Mouse (Mus musculus) midbrain, embryonic 14.5 days (tissue): ENCODE data around the gene Mapkapk2. TPM values are rescaled to one million over a fixed set of nuclear protein-coding genes. Genes with fewer than 3 reads are reported as not detected.

Experiments
- ATAC-seq: fragments of 200-750 bp; cut with Nextera tagmentation; 2 replicates; pipeline ENCODE4 v1.8.0; 2017; ENCODE audit warnings: moderate number of reproducible peaks, moderate library complexity; ENCODE audit not compliant: low FRiP score, low TSS enrichment
- DNase-seq: peaks from one replicate; pipeline ENCODE4 v3.0.0-alpha.2; 2015
- H3K27ac ChIP-seq: fragments of 300-500 bp; sonication (generic); replicated peaks from 2 replicates; pipeline ENCODE4 v1.5.1; 2014; ENCODE audit warnings: mild to moderate bottlenecking, low read depth, low read length, moderate library complexity
- H3K27me3 ChIP-seq: fragments of 300-500 bp; sonication (generic); 2 replicates; pipeline ENCODE4 v1.6.1; 2014; ENCODE audit warnings: low read length, control low read depth, mixed read lengths; ENCODE audit not compliant: control insufficient read depth, insufficient read depth
- H3K36me3 ChIP-seq: fragments of 300-500 bp; sonication (generic); 2 replicates; pipeline ENCODE4 v1.6.1; 2014; ENCODE audit warnings: low read length, control low read depth; ENCODE audit not compliant: control insufficient read depth, insufficient read depth
- H3K4me1 ChIP-seq: fragments of 300-500 bp; sonication (generic); 2 replicates; pipeline ENCODE4 v1.6.1; 2014; ENCODE audit warnings: mild to moderate bottlenecking, antibody characterized with exemption, low read length, control low read depth; ENCODE audit not compliant: control insufficient read depth, insufficient read depth
- H3K4me2 ChIP-seq: fragments of 300-500 bp; sonication (generic); 2 replicates; pipeline ENCODE4 v1.6.1; 2014; ENCODE audit warnings: mild to moderate bottlenecking, low read length, moderate library complexity
- H3K4me3 ChIP-seq: fragments of 300-500 bp; sonication (generic); replicated peaks from 2 replicates; pipeline ENCODE4 v1.5.1; 2014; ENCODE audit warnings: low read depth, low read length
- H3K9ac ChIP-seq: fragments of 300-500 bp; sonication (generic); replicated peaks from 2 replicates; pipeline ENCODE4 v1.6.1; 2014; ENCODE audit warnings: mild to moderate bottlenecking, low read length, moderate library complexity
- H3K9me3 ChIP-seq: fragments of 300-500 bp; sonication (generic); 2 replicates; pipeline ENCODE4 v1.6.1; 2016; ENCODE audit warnings: low read length, control low read depth, mixed read lengths; ENCODE audit not compliant: control insufficient read depth
- WGBS: fragments of 180-500 bp; shearing (Covaris S2); extraction: QIAGEN DNeasy Blood & Tissue Kit; methylation state at CpG from one replicate; pipeline ENCODE4 v1.1.7; 2014; 5-methylcytosine and 5-hydroxymethylcytosine counted together
- polyA plus RNA-seq: library from polyadenylated mRNA; unstranded; fragments of >200 nt; fragmentation: Nextera tagmentation; extraction: Ambion mirVana; gene quantifications from 2 replicates; pipeline ENCODE4 v1.2.1, GENCODE M21; 2014

The Mapkapk2 gene
- polyA plus RNA-seq, 1 experiment from 2014 or later: 35.0 TPM

- WGBS: 77% methylated on average over 8 of the region's 8 CpGs
Measured at GRCm38 (mm10) chr1:131019492-131020098, 78.0 kb downstream of the Mapkapk2 start, which contains the start of gene Il10. Il10 (plus strand) TSS chr1:131019845.

DNA sequence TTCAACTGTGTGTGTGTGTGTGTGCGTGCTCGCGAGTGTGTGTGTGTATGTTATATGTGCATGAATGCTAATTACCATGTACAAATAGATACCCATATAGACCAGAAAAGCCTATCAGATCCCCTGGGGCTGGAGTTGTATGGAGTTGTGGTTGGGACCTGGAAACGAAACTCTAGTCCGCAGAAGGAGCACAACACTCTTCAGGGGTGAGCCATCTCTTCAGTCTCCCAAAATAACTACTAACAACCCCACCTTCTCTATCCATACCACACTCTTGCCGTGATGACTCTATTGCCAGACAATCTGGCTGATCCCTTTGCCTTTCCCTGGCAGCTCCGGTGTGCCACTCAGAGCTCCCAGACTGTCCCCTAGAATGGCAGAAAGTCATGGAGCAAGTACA lies 81.7 kb downstream of the Mapkapk2 start:
- H3K36me3 ChIP-seq: no peaks in the 10 kb centered on the region
- no peak overlapping the region for H3K9ac ChIP-seq
- H3K27ac ChIP-seq: no peak overlapping the region
- no peaks in the 10 kb centered on the region for H3K4me1 ChIP-seq
- H3K4me3 ChIP-seq: no peak overlapping the region
- no peak overlapping the region for H3K4me2 ChIP-seq
- no peaks in the 10 kb centered on the region for H3K27me3 ChIP-seq
- DNase-seq (no peak), ATAC-seq (no peak)
- WGBS: 94% methylated on average over 7 of the region's 7 CpGs
- no peaks in the 10 kb centered on the region for H3K9me3 ChIP-seq

More at GRCm38 (mm10) chr1:131019492-131020098, 78.0 kb downstream of the Mapkapk2 start, which contains the start of gene Il10:
- no peaks in the 10 kb centered on the region for H3K36me3 ChIP-seq
- ATAC-seq (no peak), DNase-seq (no peak)
- no peaks in the 10 kb centered on the region for H3K4me1 ChIP-seq
- no peak within 1 kb of the TSS for H3K4me2 ChIP-seq
- H3K27ac ChIP-seq: no peak within 1 kb of the TSS
- H3K9ac ChIP-seq: no peak within 1 kb of the TSS
- no peaks in the 10 kb centered on the region for H3K27me3 ChIP-seq
- no peak within 1 kb of the TSS for H3K4me3 ChIP-seq
- no peaks in the 10 kb centered on the region for H3K9me3 ChIP-seq

DNA sequence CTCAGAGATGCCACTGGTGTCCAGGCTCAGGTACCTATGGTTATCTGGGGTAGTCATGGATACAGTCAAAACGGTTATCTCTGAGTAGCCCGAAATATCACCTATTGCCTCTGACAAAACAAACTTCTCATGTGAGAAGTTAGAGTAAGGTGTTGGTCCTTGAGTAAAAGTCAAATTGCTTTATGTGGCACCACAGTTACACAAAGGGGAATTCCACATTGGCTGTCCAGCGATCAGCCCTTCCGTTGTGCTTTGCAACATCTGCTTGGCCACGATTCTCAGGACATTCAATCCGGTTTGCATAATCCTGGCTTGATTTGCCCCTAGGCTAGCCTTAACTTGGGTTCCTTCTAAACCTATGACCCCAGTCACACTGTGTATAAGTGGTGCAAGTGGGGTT lies 82.3 kb downstream of the Mapkapk2 start:
- no peak overlapping the region for H3K27ac ChIP-seq
- ATAC-seq (no peak), DNase-seq (no peak)
- no peaks in the 10 kb centered on the region for H3K27me3 ChIP-seq
- 89% methylated on average over 6 of the region's 6 CpGs for WGBS
- no peak overlapping the region for H3K4me2 ChIP-seq
- no peaks in the 10 kb centered on the region for H3K4me1 ChIP-seq
- no peaks in the 10 kb centered on the region for H3K36me3 ChIP-seq
- no peak overlapping the region for H3K9ac ChIP-seq
- no peak overlapping the region for H3K4me3 ChIP-seq
- H3K9me3 ChIP-seq: no peaks in the 10 kb centered on the region

- ATAC-seq (no peak), DNase-seq (no peak)
- 92% methylated on average over 5 of the region's 5 CpGs for WGBS
- Histone ChIP-seq H3K27ac (no peak overlapping the region), H3K27me3 (no peaks in the 10 kb centered on the region), H3K4me1 (no peaks in the 10 kb centered on the region), H3K9ac (no peak overlapping the region), H3K9me3 (no peaks in the 10 kb centered on the region), H3K4me3 (no peak overlapping the region), H3K36me3 (no peaks in the 10 kb centered on the region), H3K4me2 (no peak overlapping the region)
Measured at GRCm38 (mm10) chr1:131013926-131014325, 83.7 kb downstream of the Mapkapk2 start.

GRCm38 (mm10) chr1:131012494-131012893 lies 85.1 kb downstream of the Mapkapk2 start:
- H3K9me3 ChIP-seq: no peaks in the 10 kb centered on the region
- 77% methylated on average over 8 of the region's 8 CpGs for WGBS
- no peak for ATAC-seq

GRCm38 (mm10) chr1:131010201-131011153 lies 87.1 kb downstream of the Mapkapk2 start:
- Histone ChIP-seq H3K36me3 (no peaks in the 10 kb centered on the region), H3K4me2 (no peak overlapping the region), H3K27ac (no peak overlapping the region), H3K4me3 (no peak overlapping the region), H3K9ac (no peak overlapping the region), H3K9me3 (no peaks in the 10 kb centered on the region), H3K4me1 (no peaks in the 10 kb centered on the region), H3K27me3 (no peaks in the 10 kb centered on the region)
- ATAC-seq (no peak), DNase-seq (no peak)
- WGBS: 89% methylated on average over 17 of the region's 17 CpGs

More at GRCm38 (mm10) chr1:131012494-131012893, 85.1 kb downstream of the Mapkapk2 start:
- Histone ChIP-seq H3K27me3 (no peaks in the 10 kb centered on the region), H3K9ac (no peak overlapping the region), H3K27ac (no peak overlapping the region), H3K36me3 (no peaks in the 10 kb centered on the region), H3K4me2 (no peak overlapping the region), H3K4me3 (no peak overlapping the region), H3K4me1 (no peaks in the 10 kb centered on the region)
- DNase-seq: no peak

- Histone ChIP-seq H3K27me3 (no peaks in the 10 kb centered on the region), H3K9me3 (no peaks in the 10 kb centered on the region), H3K27ac (no peak overlapping the region), H3K9ac (no peak overlapping the region), H3K4me2 (no peak overlapping the region), H3K36me3 (no peaks in the 10 kb centered on the region), H3K4me3 (no peak overlapping the region), H3K4me1 (no peaks in the 10 kb centered on the region)
- no peak for DNase-seq
- no peak for ATAC-seq
- WGBS: 67% methylated on average over 1 of the region's 1 CpGs
Measured at GRCm38 (mm10) chr1:131006069-131006468, 91.6 kb downstream of the Mapkapk2 start.
